Mouse (Mus musculus): ENCODE results near the gene Daam2.

The Daam2 gene

DNA sequence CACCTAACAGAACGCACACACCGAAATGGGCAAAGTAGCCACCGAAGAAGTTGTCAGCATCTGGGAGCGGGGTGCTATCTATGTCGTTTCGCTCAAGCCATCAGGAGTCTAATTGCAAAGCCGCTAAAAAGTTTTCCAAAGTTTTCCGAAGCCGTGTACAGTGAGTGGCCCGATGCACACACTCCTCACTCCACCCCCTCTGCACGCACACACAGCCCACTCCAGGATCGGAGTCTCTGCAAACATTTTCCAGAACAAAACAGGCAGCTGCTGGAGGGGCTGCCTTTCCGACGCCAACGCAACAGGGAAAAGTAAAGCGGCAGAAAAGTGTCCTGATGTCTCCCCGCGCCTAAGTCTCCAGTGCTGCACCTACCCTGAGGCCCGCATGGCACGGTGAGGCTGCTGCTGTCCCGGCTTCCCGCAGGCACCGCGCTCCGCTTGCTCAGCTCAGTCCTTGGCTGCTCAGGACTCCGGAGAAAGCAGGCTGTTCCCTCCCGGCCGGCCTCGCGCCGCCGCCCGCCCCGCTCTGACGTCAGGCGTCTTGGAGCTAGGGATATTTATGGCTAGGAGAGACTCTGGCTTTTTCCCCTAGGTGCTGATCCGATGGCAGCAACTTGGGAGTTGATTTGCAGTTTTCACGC, at the start of gene Daam2:
Gene Daam2 (minus strand): TSS at position 514 of the 641 bp plus-strand sequence.
- peak; percentile 92 for DNase-seq

DNA sequence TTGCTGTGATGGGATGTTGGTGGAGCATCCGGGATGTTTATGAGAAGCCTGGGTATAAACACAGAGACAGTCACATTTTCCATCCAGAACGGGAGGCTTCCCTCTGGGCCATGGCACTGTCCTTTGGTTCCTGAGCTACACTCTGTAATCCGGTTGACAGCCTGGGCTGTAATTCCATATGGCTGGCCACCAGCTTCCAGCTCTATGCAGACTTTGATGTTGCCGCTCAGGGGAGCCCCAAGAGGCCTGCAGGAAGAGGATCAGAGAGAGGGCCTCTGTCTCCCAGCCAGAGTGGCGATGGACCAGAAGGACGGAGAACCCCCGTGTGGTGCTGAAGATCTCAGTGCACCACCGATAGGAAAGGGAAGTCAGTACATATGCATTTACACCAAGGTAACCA, 46.2 kb upstream of the Daam2 start:
- no peak for DNase-seq

GRCm38 (mm10) chr17:49607351-49608027, 43.3 kb upstream of the Daam2 start:
- no peak for DNase-seq

DNA sequence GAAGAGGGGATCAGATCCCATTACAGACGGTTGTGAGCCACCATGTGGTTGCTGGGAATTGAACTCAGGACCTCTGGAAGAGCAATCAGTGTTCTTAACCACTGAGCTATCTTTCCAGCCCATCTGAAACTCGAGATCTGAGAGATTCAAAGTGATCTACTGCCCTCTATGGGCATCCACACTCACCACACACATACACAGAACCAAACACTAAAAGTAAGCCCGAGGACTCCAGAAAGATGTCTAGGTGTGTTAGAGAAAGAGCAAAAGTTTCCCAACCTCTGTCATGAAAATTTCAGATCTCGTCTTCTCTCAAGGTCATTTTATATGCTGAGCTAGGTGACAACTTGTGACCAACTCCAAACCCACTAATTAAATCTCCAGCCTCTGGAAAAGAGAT, 41.3 kb upstream of the Daam2 start:
- DNase-seq, result no peak

GRCm38 (mm10) chr17:49590051-49590450, 25.9 kb upstream of the Daam2 start:
- no peak for DNase-seq

- DNase-seq, result no peak
Observed at GRCm38 (mm10) chr17:49582471-49582870, 18.3 kb upstream of the Daam2 start.

DNA sequence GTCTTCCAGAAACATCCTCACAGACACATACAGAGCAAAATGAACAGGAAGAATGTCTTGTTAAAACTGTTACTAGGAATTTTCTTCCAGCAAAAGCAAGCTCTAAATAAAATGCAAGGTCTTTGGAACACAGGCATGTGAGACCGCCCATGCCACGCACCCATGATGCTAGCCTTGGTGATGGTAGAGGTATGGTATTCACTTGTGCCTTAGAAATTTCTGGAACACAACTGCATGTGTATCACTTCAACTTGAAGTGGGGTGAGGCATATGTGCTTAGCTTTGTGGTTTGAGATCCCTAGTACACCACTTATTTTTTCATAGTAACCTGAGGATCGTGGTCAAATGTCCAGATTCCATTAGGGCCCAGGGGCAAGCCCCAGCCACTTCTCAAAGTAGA, 13.2 kb upstream of the Daam2 start:
- DNase-seq, result no peak

DNA sequence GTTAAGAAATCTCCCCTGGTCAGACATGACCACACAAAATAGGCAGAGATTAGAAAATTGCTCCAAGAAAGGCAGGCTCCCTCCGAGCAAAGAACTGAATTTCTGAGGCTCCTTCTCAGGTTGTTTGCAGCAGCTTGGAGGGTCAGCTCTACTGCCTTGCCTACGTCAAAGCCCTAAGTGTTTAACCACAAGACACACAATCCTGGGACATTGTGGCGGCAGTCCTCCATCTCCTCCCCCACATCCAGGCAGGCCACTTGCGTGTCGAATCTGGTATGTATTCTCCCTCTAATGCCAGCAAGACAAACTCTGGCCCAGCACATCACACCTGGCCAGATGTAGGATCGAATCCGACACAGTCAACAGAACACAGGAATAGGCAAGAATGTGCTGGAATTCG, 4.6 kb upstream of the Daam2 start:
- DNase-seq, result no peak

GRCm38 (mm10) chr17:49564489-49564888, 346 bp upstream of the Daam2 start:
- DNase-seq, result no peak

DNA sequence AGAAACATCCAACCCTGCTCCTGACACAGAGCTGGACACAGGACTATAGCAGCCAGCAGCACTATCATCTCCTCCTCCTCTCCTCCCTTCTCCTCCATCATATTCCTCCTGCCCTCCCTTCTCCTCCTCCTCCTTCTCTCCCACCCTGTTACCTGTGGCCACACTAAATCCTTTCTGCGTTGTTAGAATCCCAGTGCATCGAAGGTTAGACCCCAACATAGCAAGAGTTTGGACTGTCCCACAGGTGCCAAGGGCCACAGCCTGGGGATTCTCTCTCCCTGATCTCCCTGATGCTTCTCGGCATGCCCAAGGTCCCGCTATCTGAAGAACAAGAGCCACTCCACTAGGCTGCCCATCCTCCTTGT, 745 bp downstream of the Daam2 start:
- DNase-seq, result peak; percentile 28

DNA sequence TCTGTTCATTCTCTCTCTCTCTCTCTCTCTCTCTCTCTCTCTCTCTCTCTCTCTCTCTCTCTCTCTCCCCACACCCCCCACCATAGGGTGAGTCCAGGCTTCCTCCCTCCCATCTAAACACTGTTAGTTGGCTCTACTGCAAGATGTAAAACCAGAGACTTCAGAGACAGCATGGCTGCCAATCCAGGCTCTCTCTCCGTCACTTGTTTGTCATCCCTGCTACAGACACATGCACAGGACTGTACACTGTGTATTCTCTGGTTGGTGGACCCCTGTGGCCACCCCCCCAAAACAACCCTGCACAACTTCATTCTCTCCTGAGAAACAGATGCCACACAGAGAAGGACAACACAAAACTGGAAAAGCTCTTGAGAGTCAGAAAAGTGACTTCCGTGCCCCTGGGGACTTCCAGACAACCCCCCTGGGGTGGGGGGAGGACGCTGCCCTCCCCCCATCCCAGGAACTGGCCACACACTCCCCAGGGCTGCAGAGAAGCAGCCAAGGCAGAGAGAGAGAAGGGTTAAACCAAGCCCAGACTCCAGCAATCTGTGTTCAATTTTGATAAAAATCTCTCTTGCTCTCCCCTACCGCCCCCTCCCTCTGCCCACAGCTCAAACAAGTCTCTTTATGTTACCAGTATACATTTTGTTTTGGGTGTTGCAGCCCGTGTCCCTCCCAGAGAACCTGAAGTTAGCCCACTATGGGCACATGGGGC, 1.3 kb downstream of the Daam2 start:
- DNase-seq, result no peak

DNA sequence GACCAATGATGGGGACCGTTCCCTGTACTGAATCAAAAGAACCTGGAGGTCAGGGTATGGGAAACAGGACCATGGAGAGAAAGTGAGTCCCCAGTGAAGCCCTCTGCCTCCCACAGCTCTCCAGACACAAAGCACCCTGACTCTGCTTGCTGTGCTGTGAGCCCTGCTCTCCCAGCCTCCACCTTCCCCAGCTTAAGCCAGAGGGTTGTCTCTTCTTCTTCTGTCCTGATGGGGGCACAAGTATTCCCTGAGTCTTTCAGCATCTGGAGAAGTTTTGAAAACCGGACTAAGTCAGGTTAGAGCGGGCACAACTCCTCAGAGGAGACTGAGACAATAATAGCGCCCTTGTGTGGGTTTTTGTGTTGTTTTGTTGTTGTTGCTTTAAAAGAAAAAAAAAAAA, 2.2 kb downstream of the Daam2 start:
- no peak for DNase-seq

DNA sequence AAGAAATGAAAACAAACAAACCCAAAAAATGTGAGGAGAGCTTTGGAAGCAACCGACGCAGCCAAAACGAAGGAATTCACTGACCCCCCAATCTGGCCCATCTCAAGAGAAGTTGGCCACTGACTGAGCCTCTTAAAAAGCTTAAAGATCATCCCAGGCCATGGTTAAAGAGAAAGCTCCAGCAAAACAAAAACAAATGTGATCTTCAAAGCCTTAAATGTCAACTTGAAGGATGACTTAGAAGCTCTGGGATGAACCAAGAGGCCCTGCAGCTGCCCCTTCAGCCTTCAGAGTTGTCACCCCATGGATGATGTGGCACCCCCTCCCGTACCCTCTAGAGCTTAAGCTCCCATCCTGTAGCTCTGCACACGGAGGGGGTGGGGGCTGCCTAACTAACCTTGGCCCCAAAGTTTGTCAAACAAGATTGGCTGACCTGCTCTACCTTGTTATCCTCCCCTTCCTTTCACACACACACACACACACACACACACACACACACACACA, 4.3 kb downstream of the Daam2 start:
- peak; percentile 63 for DNase-seq

GRCm38 (mm10) chr17:49556169-49556568, 8.0 kb downstream of the Daam2 start:
- DNase-seq, result no peak

DNA sequence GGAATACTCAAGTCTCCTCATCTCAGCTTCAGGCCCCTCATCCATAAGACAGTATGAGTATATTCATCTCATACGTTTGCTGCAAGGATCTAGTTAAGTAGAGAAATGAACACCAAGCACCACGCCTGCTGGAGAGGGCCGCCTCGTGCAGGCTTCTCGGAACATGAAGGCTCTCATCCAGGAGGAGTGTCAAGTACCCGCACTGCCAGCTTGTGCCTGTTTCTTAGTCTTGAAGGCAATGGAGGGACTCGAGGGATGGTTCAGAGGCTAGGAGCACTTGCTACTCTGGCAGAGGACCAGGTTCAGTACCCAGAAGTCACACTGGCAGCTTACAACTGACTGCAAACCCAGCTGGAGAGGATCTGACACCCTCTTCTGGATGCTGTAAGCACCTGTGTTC, 12.2 kb downstream of the Daam2 start:
- DNase-seq, result no peak

- DNase-seq, result no peak
Observed at GRCm38 (mm10) chr17:49551465-49551864, 12.7 kb downstream of the Daam2 start.

DNA sequence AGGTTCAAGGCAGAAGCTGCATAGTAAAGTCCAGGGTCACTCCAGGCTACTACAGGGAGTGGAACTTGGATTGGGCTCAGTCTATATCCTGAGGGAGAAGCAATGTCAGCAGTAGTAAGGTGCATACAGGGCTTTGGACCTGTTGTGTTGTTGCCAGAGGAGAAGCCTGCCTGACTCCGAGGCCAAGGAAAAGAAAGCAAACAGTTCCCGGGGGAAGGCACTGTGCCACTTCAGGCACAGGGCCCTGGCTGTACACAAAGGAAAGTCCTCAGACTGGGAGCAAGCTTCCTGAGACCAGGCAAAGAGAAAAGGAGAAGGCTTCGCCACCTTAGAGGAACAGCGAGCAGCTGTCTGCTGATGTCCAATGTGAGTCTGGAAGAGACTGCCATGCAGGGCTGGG, 18.1 kb downstream of the Daam2 start:
- DNase-seq, result no peak

GRCm38 (mm10) chr17:49545424-49545823, 18.7 kb downstream of the Daam2 start:
- DNase-seq, result no peak

DNA sequence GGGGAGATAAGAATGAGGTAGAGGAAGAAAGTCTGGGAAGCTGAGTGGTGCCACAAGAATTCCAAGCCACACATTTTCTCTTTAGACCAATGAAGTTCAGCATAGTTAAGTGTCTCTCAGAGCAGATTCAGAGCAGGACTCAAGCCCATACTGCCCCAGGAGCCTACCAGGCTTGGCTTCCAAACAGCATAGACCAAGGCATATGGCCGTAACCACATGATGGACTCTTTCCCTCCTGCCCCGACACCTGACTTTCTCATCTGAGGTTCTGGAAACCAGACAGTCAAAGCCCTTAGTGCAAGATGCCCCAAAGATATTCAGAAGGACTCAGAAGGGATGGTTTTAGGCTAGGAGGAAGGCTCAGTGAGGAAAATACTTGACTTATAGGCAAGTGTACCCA, 19.6 kb downstream of the Daam2 start:
- DNase-seq, result no peak

- no peak for DNase-seq
Observed at GRCm38 (mm10) chr17:49540706-49541105, 23.4 kb downstream of the Daam2 start.

DNA sequence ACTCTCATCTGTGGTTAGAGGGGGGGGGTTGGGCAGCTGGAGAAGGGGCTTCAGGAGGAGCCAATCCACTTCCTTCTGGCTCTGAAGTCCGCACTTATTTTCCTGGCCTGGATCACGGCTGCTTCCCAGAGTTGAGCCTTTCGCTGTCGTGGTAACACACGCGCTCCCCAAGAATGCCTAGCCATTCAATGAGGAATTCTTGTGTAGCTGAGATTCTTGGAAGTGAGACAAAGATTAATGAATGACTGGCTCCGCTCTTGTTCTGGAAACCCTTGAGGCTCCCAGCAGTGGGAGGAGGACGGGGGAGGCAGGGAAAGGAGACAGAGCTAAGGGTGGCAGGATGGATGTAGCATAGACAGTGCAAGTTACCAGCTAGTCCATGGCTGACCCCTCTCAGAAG, 24.9 kb downstream of the Daam2 start:
- peak; percentile 74 for DNase-seq

DNA sequence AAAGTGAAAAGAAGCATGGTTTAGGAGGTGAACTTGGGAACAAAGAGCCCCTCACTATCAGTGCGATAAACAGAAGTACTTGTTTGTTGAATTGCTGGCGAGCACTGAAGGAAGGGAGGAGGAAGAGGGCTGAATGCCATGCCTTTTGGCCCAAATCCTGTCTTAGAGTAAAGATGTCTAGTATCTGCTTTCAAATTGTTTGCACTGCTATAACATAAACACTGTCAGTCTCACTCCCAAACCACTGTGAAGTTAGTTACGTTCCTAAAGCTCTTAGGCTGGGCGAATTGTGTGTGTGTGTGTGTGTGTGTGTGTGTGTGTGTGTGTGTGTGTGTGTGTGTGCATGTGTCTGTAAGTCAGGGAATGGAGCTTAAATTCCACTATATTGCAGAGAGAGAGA, 28.6 kb downstream of the Daam2 start:
- no peak for DNase-seq

GRCm38 (mm10) chr17:49534267-49534719, 29.9 kb downstream of the Daam2 start:
- peak; percentile 75 for DNase-seq

DNA sequence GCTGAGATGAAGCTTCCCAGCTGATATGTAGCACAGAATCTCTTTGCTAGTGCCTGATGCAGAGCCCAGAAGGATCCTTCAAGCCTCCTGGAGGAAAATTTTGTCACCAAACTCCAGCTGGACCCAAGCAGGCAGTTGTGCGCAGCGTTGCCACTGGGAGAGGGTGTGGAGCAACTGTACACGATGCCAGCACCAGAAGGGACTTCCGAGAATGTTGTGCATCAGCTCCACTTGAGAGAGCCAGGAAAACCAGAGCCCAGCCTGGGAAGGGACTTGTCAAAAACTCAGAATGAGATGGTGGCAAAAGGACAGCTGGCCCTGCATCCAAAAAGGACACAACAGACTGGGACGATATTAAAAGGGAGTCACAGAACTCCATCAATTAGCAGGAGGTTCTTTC, 32.5 kb downstream of the Daam2 start:
- DNase-seq, result no peak

All from kidney, postnatal 10 days (tissue).